Mouse (Mus musculus) spleen, adult 2 months (tissue): Measurements from ENCODE around the gene Cadps. TPM values are rescaled to one million over a fixed set of nuclear protein-coding genes. Genes with fewer than 3 reads are reported as not detected.

ENCODE experiments used
- DNase-seq, 2 experiments: peaks; one replicate each; pipeline versions ENCODE4 v3.0.0 to v3.0.0-alpha.2; 2012 to 2021; ENCODE audit warnings: low spot score in 2 of 2, low read depth in 1 of 2
- H3K27ac ChIP-seq: fragments of 200-500 bp; 2 replicates; pipeline ENCODE4 v1.5.1; 2012; ENCODE audit warnings: low read length, inconsistent platforms; ENCODE audit not compliant: insufficient read depth
- H3K27me3 ChIP-seq: fragments of 200-500 bp; 2 replicates; pipeline ENCODE4 v1.6.1; 2012; ENCODE audit warnings: mild to moderate bottlenecking, moderate library complexity, low read length, inconsistent platforms; ENCODE audit not compliant: control insufficient read depth, insufficient read depth
- H3K36me3 ChIP-seq: fragments of 200-500 bp; 2 replicates; pipeline ENCODE4 v1.6.1; 2012; ENCODE audit warnings: mild to moderate bottlenecking, low read length, inconsistent platforms; ENCODE audit not compliant: control insufficient read depth, insufficient read depth
- H3K4me1 ChIP-seq: fragments of 200-500 bp; 2 replicates; pipeline ENCODE4 v1.6.1; 2011; ENCODE audit warnings: inconsistent platforms; ENCODE audit not compliant: control insufficient read depth, insufficient read depth, insufficient read length
- H3K4me3 ChIP-seq: fragments of 200-500 bp; 2 replicates; pipeline ENCODE4 v1.5.1; 2011; ENCODE audit warnings: mild to moderate bottlenecking, inconsistent platforms; ENCODE audit not compliant: insufficient read depth, insufficient read length; ENCODE audit errors: extremely low read depth
- CTCF ChIP-seq: fragments of 200-500 bp; IDR thresholded peaks from 2 replicates; pipeline ENCODE4 v1.5.1; 2011; ENCODE audit warnings: mild to moderate bottlenecking, inconsistent platforms; ENCODE audit not compliant: insufficient read depth, insufficient read length, insufficient replicate concordance; ENCODE audit errors: extremely low read depth
- POLR2A ChIP-seq: fragments of 200-500 bp; IDR thresholded peaks from 2 replicates; pipeline ENCODE4 v1.6.1; 2011; ENCODE audit warnings: low read depth, low read length, inconsistent platforms
- WGBS: fragments of 180-500 bp; shearing (Covaris S2); methylation state at CpG from one replicate; pipeline ENCODE4 v1.1.7; 2018; 5-methylcytosine and 5-hydroxymethylcytosine counted together
- polyA plus RNA-seq: library from polyadenylated mRNA; depleted of rRNA; stranded (reverse); fragments of >200 nt; gene quantifications from 2 replicates; pipeline ENCODE4 v1.2.3, GENCODE M21; 2012

Cadps gene
- polyA plus RNA-seq, 1 experiment, result 0.04 TPM

- no peak for DNase-seq
Measured at GRCm38 (mm10) chr14:12837902-12838301, 15.0 kb upstream of the Cadps start.

DNA sequence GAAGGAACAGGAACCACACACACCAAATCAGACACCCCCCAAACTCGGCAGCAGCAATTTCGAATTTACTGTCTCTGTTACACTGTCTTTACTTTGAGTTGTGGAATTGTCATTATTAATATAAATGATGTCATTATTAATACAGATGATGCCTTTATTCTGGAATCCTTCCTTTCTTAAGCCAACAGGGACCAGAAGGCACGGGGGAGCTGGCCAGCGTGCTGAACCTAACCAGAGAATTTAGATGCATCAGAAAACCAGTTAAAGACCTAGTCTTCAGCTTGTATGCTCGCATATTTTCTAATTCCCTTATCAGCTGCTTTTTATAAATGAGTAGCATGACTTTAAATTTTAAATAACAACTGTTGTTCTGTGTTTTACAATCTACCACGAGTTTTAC, 902 bp upstream of the Cadps start:
- WGBS, result 13% methylated on average over 6 of the region's 6 CpGs
- no peak overlapping the region for H3K27ac ChIP-seq
- no peaks in the 10 kb centered on the region for H3K36me3 ChIP-seq
- no peak overlapping the region for H3K4me3 ChIP-seq
- no peak for DNase-seq
- TF ChIP-seq POLR2A (no peak), CTCF (no peak)
- peaks cover 2% of the 10 kb centered on the region; the same call in 1 of the 2 replicates for H3K27me3 ChIP-seq
- H3K4me1 ChIP-seq, result no peaks in the 10 kb centered on the region

More at GRCm38 (mm10) chr14:12837902-12838301, 15.0 kb upstream of the Cadps start:
- no peaks in the 10 kb centered on the region for H3K27me3 ChIP-seq
- no peaks in the 10 kb centered on the region for H3K4me1 ChIP-seq
- H3K4me3 ChIP-seq, result no peak overlapping the region
- no peak overlapping the region for H3K27ac ChIP-seq
- 77% methylated on average over 1 of the region's 1 CpGs for WGBS
- TF ChIP-seq CTCF (no peak), POLR2A (no peak)
- H3K36me3 ChIP-seq, result no peaks in the 10 kb centered on the region

DNA sequence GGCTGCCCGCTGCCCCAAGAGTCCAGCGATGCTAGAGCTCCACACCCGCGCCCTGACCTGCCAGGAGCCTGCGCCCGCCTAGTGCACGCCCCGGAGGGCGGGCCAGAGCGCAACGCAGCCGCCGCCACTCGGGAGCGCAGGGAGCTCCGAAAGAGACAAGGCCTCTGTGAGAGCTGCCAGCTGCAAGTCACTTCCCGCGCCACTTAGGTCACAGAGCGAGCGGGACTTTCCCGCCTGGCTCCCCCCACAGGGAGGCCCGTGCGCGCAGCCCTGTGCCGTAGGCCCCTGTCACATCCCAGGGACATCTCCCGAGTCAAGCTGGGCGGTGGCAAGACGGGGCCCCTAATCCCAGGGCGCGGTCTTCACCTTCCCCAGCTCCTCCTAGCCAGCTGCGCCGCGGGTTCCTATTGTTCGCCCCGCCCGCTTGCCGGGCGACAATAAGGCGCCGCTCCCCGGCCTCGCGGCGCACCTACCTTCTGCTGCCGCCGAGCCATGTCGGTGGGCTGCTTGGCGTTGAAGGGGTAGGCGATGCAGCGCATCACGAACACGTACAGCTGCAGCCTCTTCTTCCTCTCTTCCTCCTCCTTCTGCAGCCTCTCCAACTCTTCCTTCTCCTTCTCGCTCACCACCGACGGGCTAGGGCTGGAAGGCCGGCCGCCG, 918 bp downstream of the Cadps start:
- no peak for DNase-seq
- WGBS, result 5% methylated on average over 58 of the region's 58 CpGs
- no peak for TF ChIP-seq CTCF
- TF ChIP-seq POLR2A, result no peak
- no peak overlapping the region for H3K4me3 ChIP-seq
- H3K4me1 ChIP-seq, result no peaks in the 10 kb centered on the region
- H3K27me3 ChIP-seq, result peaks cover 2% of the 10 kb centered on the region; the same call in 1 of the 2 replicates
- no peaks in the 10 kb centered on the region for H3K36me3 ChIP-seq
- H3K27ac ChIP-seq, result no peak overlapping the region

GRCm38 (mm10) chr14:12821156-12821813, 1.6 kb downstream of the Cadps start:
- DNase-seq, result no peak
- H3K4me3 ChIP-seq, result no peak overlapping the region
- H3K4me1 ChIP-seq, result no peaks in the 10 kb centered on the region

DNA sequence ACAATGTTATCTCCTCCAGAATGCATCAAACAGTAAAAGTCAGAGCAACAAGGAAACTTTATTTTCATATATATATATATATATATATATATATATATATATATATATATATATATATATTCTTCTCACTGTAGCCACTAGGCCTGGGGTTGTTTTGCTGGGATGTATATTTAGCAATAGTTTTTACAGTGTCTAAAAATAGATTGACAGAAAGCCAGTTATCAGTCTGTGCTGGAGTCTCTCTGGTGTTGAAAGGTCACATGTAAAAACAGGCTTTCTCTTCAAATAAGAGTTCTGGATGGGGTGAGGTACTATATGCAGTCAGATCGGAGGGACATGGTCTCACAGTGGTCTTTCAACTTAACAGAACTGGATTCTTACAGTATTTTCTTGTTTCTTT, 2.7 kb downstream of the Cadps start:
- Histone ChIP-seq H3K4me1 (no peaks in the 10 kb centered on the region), H3K36me3 (no peaks in the 10 kb centered on the region), H3K27ac (no peak overlapping the region), H3K27me3 (peaks cover 2% of the 10 kb centered on the region; the same call in 1 of the 2 replicates), H3K4me3 (no peak overlapping the region)
- TF ChIP-seq CTCF (no peak), POLR2A (no peak)
- DNase-seq, result no peak
- WGBS, result 80% methylated on average over 1 of the region's 1 CpGs

More at GRCm38 (mm10) chr14:12821156-12821813, 1.6 kb downstream of the Cadps start:
- no peak for TF ChIP-seq POLR2A
- no peak for TF ChIP-seq CTCF
- Histone ChIP-seq H3K36me3 (no peaks in the 10 kb centered on the region), H3K27ac (no peak overlapping the region), H3K27me3 (peaks cover 2% of the 10 kb centered on the region; the same call in 1 of the 2 replicates)
- WGBS, result 11% methylated on average over 13 of the region's 13 CpGs

DNA sequence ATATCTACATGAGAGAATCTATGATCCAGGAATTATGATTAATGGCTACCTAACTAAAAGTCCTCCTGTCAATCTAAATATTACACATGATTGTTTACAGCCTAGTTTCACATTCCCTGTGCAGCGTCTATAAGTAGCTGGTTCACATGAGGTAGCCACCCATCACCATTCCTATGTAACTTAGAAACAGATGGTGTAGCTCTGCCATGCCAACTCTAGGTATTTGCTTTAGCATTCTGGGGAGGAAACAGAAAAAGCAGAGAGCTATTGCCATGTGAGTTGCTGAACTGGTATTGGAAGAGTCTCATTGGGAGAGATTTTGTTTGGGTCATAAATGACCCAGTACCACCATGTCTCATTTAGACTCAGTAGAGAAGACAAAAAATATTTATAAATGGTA, 4.4 kb downstream of the Cadps start:
- no peak overlapping the region for H3K4me3 ChIP-seq
- H3K27ac ChIP-seq, result no peak overlapping the region
- no peaks in the 10 kb centered on the region for H3K4me1 ChIP-seq
- 86% methylated on average over 1 of the region's 1 CpGs for WGBS
- H3K36me3 ChIP-seq, result no peaks in the 10 kb centered on the region
- peaks cover 2% of the 10 kb centered on the region; the same call in 1 of the 2 replicates for H3K27me3 ChIP-seq
- no peak for DNase-seq
- TF ChIP-seq POLR2A (no peak), CTCF (no peak)

DNA sequence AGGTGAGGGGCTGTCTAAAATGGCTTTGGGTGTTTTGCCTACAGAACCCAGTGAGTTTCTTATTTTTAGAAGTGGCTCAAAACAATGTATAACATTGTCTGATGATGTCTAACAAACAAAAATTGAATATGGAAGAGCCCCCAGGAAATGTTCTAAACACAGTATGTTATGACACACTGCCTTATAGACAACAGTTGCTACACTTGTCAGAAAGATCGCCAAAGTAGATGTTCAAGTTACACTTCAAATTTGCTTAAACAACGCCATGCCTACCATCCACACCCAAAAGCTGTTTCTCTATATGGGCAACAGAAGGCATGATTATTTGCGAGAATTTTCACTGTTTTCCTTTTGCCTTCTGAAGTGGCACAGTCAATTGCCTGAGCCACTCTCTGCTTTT, 10.8 kb downstream of the Cadps start:
- 84% methylated on average over 3 of the region's 3 CpGs for WGBS
- TF ChIP-seq POLR2A, result no peak
- no peak for TF ChIP-seq CTCF
- Histone ChIP-seq H3K36me3 (no peaks in the 10 kb centered on the region), H3K27ac (no peak overlapping the region), H3K4me3 (no peak overlapping the region), H3K27me3 (no peaks in the 10 kb centered on the region), H3K4me1 (no peaks in the 10 kb centered on the region)
- no peak for DNase-seq
